Mouse (Mus musculus): ENCODE measurements around the gene Pax3.

- TF ChIP-seq CTCF (IDR thresholded peaks at IDR 0.05; ENCODE audit: borderline replicate concordance, extremely low read depth, insufficient read depth, insufficient read length) = no peak
- TF ChIP-seq POLR2A (IDR thresholded peaks at IDR 0.05; ENCODE audit: borderline replicate concordance, extremely low read depth, insufficient read depth, insufficient read length, poor library complexity, severe bottlenecking) = no peak
Measured at GRCm38 (mm10) chr1:78155796-78156195, 41.1 kb downstream of the Pax3 start.
